Mouse (Mus musculus) heart, embryonic 14.5 days (tissue): ENCODE results near the gene Prima1. TPM values are rescaled to one million over a fixed set of nuclear protein-coding genes. Genes with fewer than 3 reads are reported as not detected.
A peak's percentile ranks its signal among the peaks of the same experiment; 100 is the strongest.

ENCODE experiments used
- ATAC-seq: fragments of 200-750 bp; cut with Nextera tagmentation; 2 replicates; pipeline ENCODE4 v1.8.0; 2017; ENCODE audit warnings: low read depth, moderate TSS enrichment; ENCODE audit not compliant: insufficient number of reproducible peaks, insufficient read depth, low FRiP score
- H3K27ac ChIP-seq, 2 experiments: fragments of 200-500 bp in 1 of 2; fragments of 300-500 bp in 1 of 2; sonication (generic) in 1 of 2; replicated peaks in 1 of 2; 2 replicates each; pipeline ENCODE4 v1.5.1; 2012 to 2014; ENCODE audit warnings: low read depth in 2 of 2, low read length in 2 of 2, control low read depth in 1 of 2, mild to moderate bottlenecking in 1 of 2, mixed read lengths in 1 of 2; ENCODE audit not compliant: control insufficient read depth in 1 of 2, insufficient read depth in 1 of 2
- H3K27me3 ChIP-seq: fragments of 300-500 bp; sonication (generic); 2 replicates; pipeline ENCODE4 v1.6.1; 2014; ENCODE audit warnings: mild to moderate bottlenecking, low read length, control low read depth; ENCODE audit not compliant: control insufficient read depth, insufficient read depth
- H3K36me3 ChIP-seq: fragments of 300-500 bp; sonication (generic); 2 replicates; pipeline ENCODE4 v1.6.1; 2014; ENCODE audit warnings: mild to moderate bottlenecking, control low read depth, low read length, mixed read lengths; ENCODE audit not compliant: control insufficient read depth, insufficient read depth
- H3K4me1 ChIP-seq, 2 experiments: fragments of 200-500 bp in 1 of 2; fragments of 300-500 bp in 1 of 2; sonication (generic) in 1 of 2; 2 replicates each; pipeline ENCODE4 v1.6.1; 2012 to 2014; ENCODE audit warnings: low read length in 2 of 2, control low read depth in 1 of 2, mixed read lengths in 1 of 2; ENCODE audit not compliant: control insufficient read depth in 2 of 2, insufficient read depth in 2 of 2
- H3K4me2 ChIP-seq: fragments of 300-500 bp; sonication (generic); 2 replicates; pipeline ENCODE4 v1.6.1; 2014; ENCODE audit warnings: mild to moderate bottlenecking, low read length
- H3K4me3 ChIP-seq, 2 experiments: fragments of 200-500 bp in 1 of 2; fragments of 300-500 bp in 1 of 2; sonication (generic) in 1 of 2; 2 replicates each; pipeline ENCODE4 v1.5.1; 2012 to 2014; ENCODE audit warnings: low read length in 2 of 2, mild to moderate bottlenecking in 2 of 2, control low read depth in 1 of 2, low read depth in 1 of 2, moderate library complexity in 1 of 2; ENCODE audit not compliant: control insufficient read depth in 1 of 2, insufficient read depth in 1 of 2
- H3K9ac ChIP-seq: fragments of 300-500 bp; sonication (generic); 2 replicates; pipeline ENCODE4 v1.6.1; 2014; ENCODE audit warnings: mild to moderate bottlenecking, low read length
- H3K9me3 ChIP-seq: fragments of 300-500 bp; sonication (generic); 2 replicates; pipeline ENCODE4 v1.6.1; 2016; ENCODE audit warnings: low read length, control low read depth; ENCODE audit not compliant: control insufficient read depth
- WGBS: fragments of 180-500 bp; shearing (Covaris S2); extraction: QIAGEN DNeasy Blood & Tissue Kit; methylation state at CpG from one replicate; pipeline ENCODE4 v1.1.7; 2014; 5-methylcytosine and 5-hydroxymethylcytosine counted together
- polyA plus RNA-seq: library from polyadenylated mRNA; unstranded; fragments of >200 nt; fragmentation: Nextera tagmentation; extraction: Ambion mirVana; gene quantifications from 2 replicates; pipeline ENCODE4 v1.2.1, GENCODE M21; 2014

Gene Prima1
- polyA plus RNA-seq: 0.53 TPM in 1 of 2 replicates, not detected in the other

GRCm38 (mm10) chr12:103242083-103242581 lies at the start of gene Prima1:
Gene Prima1 (minus strand): TSS chr12:103242150.
- Histone ChIP-seq H3K4me1 (peaks cover 5 to 15% of the 10 kb centered on the region in 2 experiments; a peak in 3 of 4 replicates), H3K9me3 (no peaks in the 10 kb centered on the region), H3K4me3 (peak within 1 kb of the TSS; percentile 74 to 79), H3K27ac (peak within 1 kb of the TSS; percentile 59 to 73; a peak in 3 of 4 replicates), H3K4me2 (peak within 1 kb of the TSS; percentile 97), H3K36me3 (no peaks in the 10 kb centered on the region), H3K9ac (peak within 1 kb of the TSS; percentile 83), H3K27me3 (peaks cover 43% of the 10 kb centered on the region)
- under 1% methylated on average over 53 of the region's 54 CpGs for WGBS
- peak; percentile 67 for ATAC-seq

DNA sequence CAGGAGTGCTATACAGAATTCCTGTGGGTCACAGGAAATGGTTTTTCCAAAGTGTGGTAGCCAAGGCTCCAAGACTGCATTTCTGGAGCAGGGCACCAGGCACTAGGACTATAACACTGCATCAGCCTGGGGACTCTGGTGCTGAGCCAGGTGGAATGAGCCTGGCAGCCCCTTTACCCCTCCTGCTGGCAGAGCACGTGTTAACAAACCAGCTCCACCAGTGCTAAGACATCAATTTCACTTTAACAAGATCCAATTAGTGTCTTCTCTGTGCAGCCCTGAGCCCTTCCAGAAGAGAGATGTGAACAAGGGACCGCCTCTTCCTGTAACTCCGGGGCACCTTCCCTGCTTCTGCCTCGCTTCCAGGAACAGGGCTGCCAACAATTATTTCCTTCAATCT lies 45.3 kb upstream of the Prima1 start:
- H3K36me3 ChIP-seq: no peaks in the 10 kb centered on the region
- H3K9ac ChIP-seq: no peak overlapping the region
- no peak overlapping the region for H3K27ac ChIP-seq
- H3K9me3 ChIP-seq: no peaks in the 10 kb centered on the region
- no peaks in the 10 kb centered on the region for H3K27me3 ChIP-seq
- ATAC-seq: no peak
- WGBS: 72% methylated on average over 4 of the region's 4 CpGs
- H3K4me3 ChIP-seq: no peak overlapping the region
- peaks cover 4 to 8% of the 10 kb centered on the region in 2 experiments; a peak in 3 of 4 replicates for H3K4me1 ChIP-seq
- no peak overlapping the region for H3K4me2 ChIP-seq

DNA sequence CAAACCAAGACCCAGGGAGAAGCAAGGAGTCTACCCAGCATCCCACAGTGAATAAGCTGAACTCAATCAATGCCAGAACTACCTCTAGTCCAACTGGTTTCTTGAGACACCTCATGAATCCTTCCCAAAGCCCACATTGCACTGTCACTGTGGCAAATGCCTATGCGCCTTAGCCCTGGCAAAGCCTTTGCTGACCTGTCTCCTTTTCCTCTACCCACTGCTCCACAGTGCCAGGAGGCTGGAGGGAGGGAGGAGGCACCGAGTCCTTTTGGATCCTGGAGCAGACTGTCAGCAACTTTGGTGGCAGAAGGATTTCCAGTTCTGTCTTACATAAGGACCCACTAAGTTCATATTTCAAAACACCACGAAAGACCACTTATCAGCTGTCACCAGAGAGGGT lies 41.5 kb upstream of the Prima1 start:
- H3K27me3 ChIP-seq: no peaks in the 10 kb centered on the region
- no peaks in the 10 kb centered on the region for H3K36me3 ChIP-seq
- no peak overlapping the region for H3K4me3 ChIP-seq
- no peak overlapping the region for H3K27ac ChIP-seq
- no peaks in the 10 kb centered on the region for H3K9me3 ChIP-seq
- no peak for ATAC-seq
- H3K9ac ChIP-seq: no peak overlapping the region
- H3K4me1 ChIP-seq: no peaks in the 10 kb centered on the region
- 53% methylated on average over 3 of the region's 3 CpGs for WGBS
- H3K4me2 ChIP-seq: no peak overlapping the region

GRCm38 (mm10) chr12:103282936-103283335 lies 41.0 kb upstream of the Prima1 start:
- no peak overlapping the region for H3K27ac ChIP-seq
- no peaks in the 10 kb centered on the region for H3K36me3 ChIP-seq
- H3K9ac ChIP-seq: no peak overlapping the region
- no peak overlapping the region for H3K4me3 ChIP-seq
- no peaks in the 10 kb centered on the region for H3K9me3 ChIP-seq
- H3K4me2 ChIP-seq: no peak overlapping the region
- ATAC-seq: no peak
- no peaks in the 10 kb centered on the region for H3K4me1 ChIP-seq
- no peaks in the 10 kb centered on the region for H3K27me3 ChIP-seq
- 49% methylated on average over 6 of the region's 6 CpGs for WGBS

DNA sequence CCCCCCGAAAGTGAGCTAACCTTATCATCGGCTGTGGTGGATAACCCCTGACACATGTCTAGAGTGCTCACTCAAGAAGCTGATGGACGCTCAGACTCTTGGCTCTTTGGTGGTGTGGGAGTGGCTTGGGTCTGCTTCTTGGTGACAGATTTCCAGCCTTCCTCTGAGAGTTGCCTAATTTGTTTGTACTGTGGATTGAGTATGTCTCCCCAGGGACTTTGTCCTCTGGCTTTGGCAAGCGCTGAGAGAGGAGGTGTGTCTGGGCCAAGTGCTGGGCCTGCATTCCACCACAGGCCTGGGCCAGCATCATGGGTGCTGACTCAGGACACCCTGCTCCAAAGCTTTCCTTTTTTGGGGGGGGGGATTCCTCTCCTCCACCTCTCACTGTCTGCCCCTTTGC lies 40.0 kb upstream of the Prima1 start:
- Histone ChIP-seq H3K27me3 (no peaks in the 10 kb centered on the region), H3K27ac (no peak overlapping the region), H3K4me1 (no peaks in the 10 kb centered on the region), H3K4me3 (no peak overlapping the region), H3K4me2 (no peak overlapping the region), H3K9ac (no peak overlapping the region), H3K36me3 (no peaks in the 10 kb centered on the region), H3K9me3 (no peaks in the 10 kb centered on the region)
- ATAC-seq: no peak
- 25% methylated on average over 4 of the region's 4 CpGs for WGBS

- WGBS: 31% methylated on average over 2 of the region's 2 CpGs
- Histone ChIP-seq H3K9me3 (no peaks in the 10 kb centered on the region), H3K4me3 (no peak overlapping the region), H3K4me2 (no peak overlapping the region), H3K27ac (no peak overlapping the region), H3K27me3 (no peaks in the 10 kb centered on the region), H3K9ac (no peak overlapping the region), H3K4me1 (no peaks in the 10 kb centered on the region), H3K36me3 (no peaks in the 10 kb centered on the region)
- ATAC-seq: no peak
Observed at GRCm38 (mm10) chr12:103281491-103281890, 39.5 kb upstream of the Prima1 start.

DNA sequence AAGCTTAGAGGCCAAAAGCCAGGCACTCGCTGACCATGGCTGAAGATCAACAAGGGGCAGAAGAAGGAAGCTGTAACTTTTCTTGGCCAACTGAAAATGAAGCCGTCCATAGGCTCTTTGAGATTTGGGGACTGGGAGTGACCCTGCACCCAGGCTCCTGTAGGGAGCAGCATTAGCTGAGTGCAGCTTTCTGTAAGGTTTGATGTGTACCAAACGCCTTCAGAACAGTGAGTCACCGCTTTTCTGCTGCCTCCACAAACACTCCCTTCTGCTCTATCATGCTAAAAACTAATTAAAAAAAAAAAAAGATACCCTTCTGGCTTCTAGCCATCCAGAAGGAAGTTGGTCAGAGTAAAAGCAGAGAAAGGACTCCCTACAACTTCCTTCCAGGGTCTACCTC lies 34.5 kb upstream of the Prima1 start:
- no peaks in the 10 kb centered on the region for H3K9me3 ChIP-seq
- no peak overlapping the region for H3K27ac ChIP-seq
- H3K27me3 ChIP-seq: no peaks in the 10 kb centered on the region
- no peak overlapping the region for H3K4me3 ChIP-seq
- WGBS: 61% methylated on average over 4 of the region's 4 CpGs
- H3K36me3 ChIP-seq: no peaks in the 10 kb centered on the region
- H3K4me2 ChIP-seq: no peak overlapping the region
- no peak overlapping the region for H3K9ac ChIP-seq
- no peak for ATAC-seq
- no peaks in the 10 kb centered on the region for H3K4me1 ChIP-seq

DNA sequence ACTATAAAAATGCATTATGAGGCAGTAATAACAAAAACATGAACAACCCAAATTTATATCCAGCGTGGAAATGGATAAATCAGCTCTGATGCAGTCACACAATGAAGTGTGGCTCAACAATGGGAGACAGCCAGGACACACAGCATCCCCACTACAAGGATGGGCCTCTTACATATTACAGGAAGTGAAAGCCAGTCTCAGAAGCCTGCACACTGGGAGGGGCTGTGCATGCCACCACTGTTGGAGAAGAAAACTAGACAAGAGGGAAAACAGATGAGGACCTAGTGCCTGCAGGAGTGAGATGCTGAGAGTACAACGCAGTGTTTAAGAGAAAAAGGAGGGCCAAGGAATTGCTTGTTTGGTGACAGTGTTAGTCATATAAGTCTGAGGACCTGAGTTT lies 31.8 kb upstream of the Prima1 start:
- H3K27ac ChIP-seq: no peak overlapping the region
- H3K9me3 ChIP-seq: no peaks in the 10 kb centered on the region
- WGBS: 86% methylated on average over 2 of the region's 2 CpGs
- H3K4me2 ChIP-seq: no peak overlapping the region
- H3K4me3 ChIP-seq: no peak overlapping the region
- no peak overlapping the region for H3K9ac ChIP-seq
- no peaks in the 10 kb centered on the region for H3K27me3 ChIP-seq
- ATAC-seq: no peak
- H3K4me1 ChIP-seq: no peaks in the 10 kb centered on the region
- H3K36me3 ChIP-seq: no peaks in the 10 kb centered on the region
